Mouse (Mus musculus) embryo, embryonic 10 days (tissue): ENCODE measurements around the gene Kcnt1.
A peak's percentile ranks its signal among the peaks of the same experiment; 100 is the strongest.

Source experiments
- DNase-seq: peaks from one replicate; pipeline ENCODE4 v3.0.0-alpha.2; 2015; ENCODE audit warnings: low spot score

Gene Kcnt1

GRCm38 (mm10) chr2:25878516-25878915 lies 15.0 kb downstream of the Kcnt1 start:
- no peak for DNase-seq

GRCm38 (mm10) chr2:25879061-25879460 lies 15.5 kb downstream of the Kcnt1 start:
- DNase-seq, result no peak

- no peak for DNase-seq
Measured at GRCm38 (mm10) chr2:25882276-25882675, 18.7 kb downstream of the Kcnt1 start.

- DNase-seq, result no peak
Measured at GRCm38 (mm10) chr2:25884756-25885155, 21.2 kb downstream of the Kcnt1 start.

DNA sequence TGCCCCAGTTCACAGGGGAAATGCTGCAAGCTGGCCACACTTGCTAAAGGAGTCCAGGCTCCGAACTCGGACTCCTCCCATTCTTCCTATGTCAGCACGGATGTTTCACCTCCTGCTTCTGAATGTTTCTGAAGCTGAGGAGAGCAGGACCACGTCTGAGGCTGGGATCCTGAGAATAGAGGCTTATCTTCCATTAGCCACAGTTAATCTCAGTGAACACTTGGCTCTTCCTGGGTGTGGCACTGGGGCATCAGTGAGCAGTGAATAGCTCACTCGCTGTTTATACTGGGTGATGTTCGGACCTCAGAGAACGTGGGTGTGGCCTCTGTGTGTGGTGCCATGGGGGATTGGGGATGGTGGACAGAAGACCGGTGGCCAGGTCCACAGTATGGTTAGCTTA lies 23.7 kb downstream of the Kcnt1 start:
- no peak for DNase-seq

GRCm38 (mm10) chr2:25888144-25888543 lies 24.6 kb downstream of the Kcnt1 start:
- DNase-seq, result no peak

- no peak for DNase-seq
Measured at GRCm38 (mm10) chr2:25892440-25892839, 28.9 kb downstream of the Kcnt1 start.

- DNase-seq, result no peak
Measured at GRCm38 (mm10) chr2:25898970-25899369, 35.4 kb downstream of the Kcnt1 start.

DNA sequence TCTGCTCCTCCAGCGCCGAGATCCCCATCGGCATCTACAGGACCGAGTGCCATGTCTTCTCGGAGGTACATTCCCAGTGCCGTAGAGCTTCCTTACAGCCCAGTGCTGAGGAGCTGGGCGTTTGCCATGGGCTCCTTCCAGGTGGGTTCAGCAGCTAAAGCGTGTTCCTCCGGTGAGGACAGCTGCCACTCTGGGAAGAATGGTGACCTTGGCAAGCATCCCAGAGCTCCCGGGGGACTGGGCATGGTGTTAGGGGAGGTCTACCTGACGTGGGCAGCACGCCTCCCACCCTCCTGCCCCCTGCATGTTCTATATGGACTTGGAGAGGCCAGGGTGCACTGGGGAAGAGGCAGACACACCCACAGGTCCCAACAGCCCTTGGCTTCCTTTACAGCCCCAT lies 46.3 kb downstream of the Kcnt1 start:
- DNase-seq, result no peak

DNA sequence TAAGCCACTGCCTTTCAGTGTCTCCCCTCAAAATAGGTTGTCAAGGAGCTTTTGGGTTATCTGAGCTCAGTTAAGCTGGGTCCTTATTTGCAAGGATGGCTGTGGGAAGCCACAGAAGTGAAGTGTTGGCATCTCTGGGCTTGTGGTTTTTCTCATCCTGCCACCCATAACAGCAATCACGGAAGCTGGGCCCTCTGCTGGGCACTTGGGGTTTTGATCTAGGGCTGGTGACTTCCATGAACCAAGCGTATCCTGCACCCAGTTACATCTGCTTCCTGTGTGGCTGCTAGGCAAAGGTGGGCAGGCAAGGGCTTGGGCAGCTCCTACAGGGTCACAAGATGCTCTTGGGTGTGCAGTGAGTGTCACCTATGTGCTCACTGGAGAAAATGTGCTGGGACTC lies 49.7 kb downstream of the Kcnt1 start:
- DNase-seq, result no peak

- DNase-seq, result no peak
Measured at GRCm38 (mm10) chr2:25914201-25914600, 50.7 kb downstream of the Kcnt1 start.

GRCm38 (mm10) chr2:25914821-25915220 lies 51.3 kb downstream of the Kcnt1 start:
- no peak for DNase-seq

DNA sequence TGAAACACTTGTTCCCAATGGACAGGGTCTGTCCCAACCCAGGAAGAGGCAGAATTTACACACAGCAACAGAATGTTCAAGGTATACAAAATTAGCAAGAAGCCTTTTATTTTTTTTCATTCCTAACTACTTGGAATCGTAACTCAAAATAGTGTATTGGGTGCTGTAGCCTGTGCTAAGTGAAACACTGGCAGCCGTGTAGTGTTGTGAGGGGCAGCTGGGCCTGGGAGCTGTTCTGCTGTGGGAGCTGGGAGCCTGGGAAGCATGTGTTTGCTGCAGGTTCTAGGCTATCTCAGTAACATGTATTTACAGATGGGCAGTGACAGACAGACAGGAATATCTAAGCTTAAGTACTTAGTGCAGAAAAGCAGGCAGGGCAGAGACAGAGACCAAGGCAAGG lies 54.9 kb downstream of the Kcnt1 start:
- DNase-seq, result no peak

DNA sequence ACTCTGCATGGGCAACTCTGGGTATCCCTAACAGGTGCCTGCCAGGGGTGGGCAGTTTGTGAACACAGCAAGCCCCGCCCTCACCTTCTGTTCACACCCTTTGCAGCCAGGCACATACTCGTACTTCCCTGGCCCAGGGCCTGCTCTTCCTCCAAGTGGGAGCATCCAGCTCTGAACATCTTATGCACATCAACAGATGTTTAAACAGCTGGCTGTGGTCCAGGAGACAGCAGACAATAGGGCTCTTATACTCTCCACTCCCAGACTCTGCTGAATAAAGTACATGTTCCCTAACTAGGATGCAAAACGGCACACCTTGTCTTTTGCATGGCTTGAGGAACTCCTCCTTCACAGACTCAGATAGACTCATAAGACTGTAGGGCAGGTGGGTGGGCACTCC lies 56.4 kb downstream of the Kcnt1 start:
- no peak for DNase-seq

DNA sequence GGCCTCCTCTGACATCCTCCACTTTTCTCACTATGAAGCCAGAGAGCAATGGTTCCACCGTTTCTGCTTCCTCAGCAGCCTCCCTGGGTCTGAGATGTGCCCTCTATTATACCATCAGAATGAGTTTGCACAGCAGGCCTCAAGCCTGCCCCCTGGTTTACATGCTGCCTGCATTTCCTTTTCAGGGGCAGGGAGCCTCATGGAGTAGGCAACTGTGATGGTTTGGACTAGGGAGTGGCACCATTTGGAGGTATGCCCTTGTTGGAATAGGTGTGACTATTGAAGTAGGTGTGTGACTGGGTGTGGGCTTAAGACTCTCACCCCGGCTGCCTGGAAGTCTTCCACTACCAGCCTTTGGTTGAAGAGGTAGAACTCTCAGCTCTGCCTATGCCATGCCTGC lies 60.3 kb downstream of the Kcnt1 start:
- no peak for DNase-seq

GRCm38 (mm10) chr2:25924934-25925333 lies 61.4 kb downstream of the Kcnt1 start:
- DNase-seq, result no peak

- no peak for DNase-seq
Measured at GRCm38 (mm10) chr2:25927821-25928220, 64.3 kb downstream of the Kcnt1 start.

- peak; percentile 64 for DNase-seq
Measured at GRCm38 (mm10) chr2:25931249-25931859, 67.8 kb downstream of the Kcnt1 start.

- no peak for DNase-seq
Measured at GRCm38 (mm10) chr2:25940503-25940902, 77.0 kb downstream of the Kcnt1 start.

DNA sequence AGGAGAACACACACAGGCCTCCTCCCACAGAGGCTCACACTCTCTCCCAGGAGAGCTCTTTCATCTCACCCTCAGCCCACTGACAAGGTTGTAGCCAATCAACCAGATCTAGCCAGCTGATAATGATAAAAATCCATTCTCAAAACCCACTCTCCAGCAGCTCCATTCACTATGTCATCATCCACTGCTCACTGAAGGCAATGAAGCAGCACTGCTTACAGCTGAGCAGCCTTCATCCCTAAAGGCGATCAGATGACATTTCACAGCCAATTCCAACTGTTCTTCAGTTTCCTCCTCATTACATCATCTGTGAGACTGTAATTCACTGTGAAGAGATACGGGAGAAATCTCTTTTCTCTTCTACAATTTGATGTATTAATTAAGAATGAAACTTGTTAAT lies 80.3 kb downstream of the Kcnt1 start:
- no peak for DNase-seq

DNA sequence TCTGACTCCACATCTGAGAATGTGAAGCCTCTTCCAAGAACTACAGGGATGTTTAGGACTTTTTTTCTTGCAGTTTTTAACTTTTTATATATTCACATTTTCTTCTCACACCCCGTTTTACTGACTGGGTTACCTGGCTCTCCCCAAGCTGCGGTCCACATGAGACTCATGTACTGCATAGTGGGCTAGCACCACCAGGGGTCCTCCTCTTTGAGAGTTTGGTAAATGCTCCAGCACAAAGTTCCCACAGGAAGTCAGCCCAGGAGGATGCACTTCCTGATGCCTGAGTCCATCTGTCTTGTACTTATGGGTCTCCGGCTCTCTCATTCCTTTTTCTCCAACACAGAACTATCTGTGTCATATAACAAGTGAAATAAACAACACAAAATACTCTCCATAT lies 84.4 kb downstream of the Kcnt1 start:
- DNase-seq, result peak; percentile 41

GRCm38 (mm10) chr2:25949291-25949690 lies 85.8 kb downstream of the Kcnt1 start:
- DNase-seq, result no peak
